Mouse (Mus musculus): Measurements from ENCODE around the gene Ppil1. TPM values are rescaled to one million over a fixed set of nuclear protein-coding genes. Genes with fewer than 3 reads are reported as not detected.
"Not testable (repeated sequence)": the region's sequence is repeated elsewhere in the genome, so short reads cannot be mapped to it uniquely, and the experiment has no call there.

Ppil1 gene
- total RNA-seq, 2 experiments from 2014 or later: 17.9 to 19.3 TPM

DNA sequence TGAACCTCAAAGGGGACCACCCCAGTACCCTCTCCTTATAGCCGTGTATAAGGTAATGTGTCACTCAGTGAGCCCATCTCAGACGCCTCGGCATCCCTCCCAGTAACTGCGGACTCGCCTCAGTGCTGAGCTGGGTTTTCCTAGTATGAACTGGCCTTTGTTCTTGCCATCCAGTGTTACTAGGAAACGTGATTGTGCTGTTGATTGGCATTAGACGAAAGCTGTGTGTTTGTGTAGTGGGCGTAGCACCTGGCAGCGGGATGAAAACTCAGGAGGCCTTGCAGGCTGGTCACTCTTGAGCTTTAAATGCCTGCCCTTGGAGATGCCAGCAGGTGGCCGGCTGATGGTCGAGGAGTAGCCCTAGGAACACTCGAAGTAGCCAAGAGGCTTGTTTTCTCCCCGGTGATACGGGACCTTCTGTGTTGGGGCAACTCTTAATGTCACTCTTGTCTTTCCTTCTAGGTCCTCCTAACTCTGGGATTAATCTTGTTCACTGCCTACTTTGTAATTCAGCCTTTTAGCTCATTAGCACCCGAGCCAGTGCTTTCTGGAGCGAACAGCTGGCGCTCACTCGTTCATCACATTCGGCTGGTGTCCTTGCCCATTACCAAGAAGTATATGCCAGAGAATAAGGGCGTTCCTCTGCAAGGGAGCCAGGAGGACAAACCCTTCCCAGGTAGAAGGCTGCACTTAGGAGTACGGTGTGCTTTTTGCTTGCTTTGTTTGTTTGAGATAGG, 18.4 kb upstream of the Ppil1 start:
- DNase-seq (ENCODE audit: low spot score in 2 of 2): no peak

GRCm38 (mm10) chr17:29281541-29281940, 17.6 kb upstream of the Ppil1 start:
- no peak for DNase-seq (ENCODE audit: low spot score in 2 of 2)

DNA sequence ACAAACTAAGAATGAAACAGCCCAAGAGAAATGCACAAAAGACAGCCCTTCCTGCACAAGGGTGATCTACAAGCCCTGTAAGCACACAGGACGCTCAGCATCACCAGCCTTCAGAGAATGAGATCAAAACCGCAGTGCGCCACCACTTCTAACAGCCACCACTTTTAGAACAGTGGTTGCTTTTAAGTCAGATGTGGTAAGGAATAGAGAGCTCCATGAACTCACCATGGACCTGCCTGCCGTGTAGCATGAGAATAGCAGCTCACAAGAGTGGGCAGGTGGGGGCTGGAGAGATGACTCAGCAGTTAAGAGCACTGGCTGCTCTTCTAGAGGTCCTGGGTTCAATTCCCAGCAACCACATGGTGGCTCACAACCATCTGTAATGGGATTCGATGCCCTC, 16.4 kb upstream of the Ppil1 start:
- no peak for DNase-seq (ENCODE audit: low spot score in 2 of 2)

- no peak for DNase-seq (ENCODE audit: low spot score in 2 of 2)
Observed at GRCm38 (mm10) chr17:29273889-29274288, 9.9 kb upstream of the Ppil1 start.

GRCm38 (mm10) chr17:29273156-29273555, 9.2 kb upstream of the Ppil1 start:
- DNase-seq (ENCODE audit: low spot score in 2 of 2): no peak

GRCm38 (mm10) chr17:29270148-29270698, 6.2 kb upstream of the Ppil1 start:
- no peak for DNase-seq (ENCODE audit: low spot score in 2 of 2)

- no peak for DNase-seq (ENCODE audit: low spot score in 2 of 2)
Observed at GRCm38 (mm10) chr17:29269349-29269706, 5.3 kb upstream of the Ppil1 start.

DNA sequence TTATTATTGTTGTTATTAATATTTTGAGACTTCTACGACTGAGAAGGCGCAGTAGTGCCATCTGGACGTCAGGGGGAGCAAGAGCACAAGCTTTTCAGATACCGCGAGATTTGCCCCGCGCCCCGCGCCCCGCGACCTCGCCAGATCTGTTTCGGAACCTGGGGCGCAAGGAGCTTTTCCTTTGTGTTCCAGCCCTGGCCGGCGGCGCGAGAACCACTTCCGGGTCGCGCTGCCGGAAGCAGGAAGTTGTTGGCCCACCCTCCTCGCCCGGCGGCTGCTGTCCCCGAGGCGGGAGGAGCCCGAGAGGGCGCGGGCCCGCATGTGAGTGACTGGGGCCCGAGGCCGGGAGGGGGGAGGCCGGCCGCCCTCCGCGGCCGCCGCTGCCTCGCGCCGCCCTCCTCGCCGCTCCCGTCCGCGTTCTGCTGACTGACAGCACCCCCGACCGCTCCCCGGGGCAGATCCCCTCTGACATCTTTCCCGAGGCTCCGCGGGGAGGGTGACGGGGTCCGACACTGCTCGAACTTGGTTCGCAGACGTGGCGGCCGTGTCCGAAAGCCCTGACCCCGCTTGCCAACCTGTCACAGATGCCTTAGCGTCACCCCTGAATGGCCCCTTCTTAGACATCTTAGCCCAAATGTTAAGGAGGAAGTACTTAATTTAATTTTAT, 4.8 kb upstream of the Ppil1 start, which contains the start of gene BC004004:
Gene BC004004, plus strand, starts transcription at position 107 of the 667 bp plus-strand sequence.
- peak; percentile 93 to 95 for DNase-seq (ENCODE audit: low spot score in 2 of 2)

GRCm38 (mm10) chr17:29267931-29268681, 4.1 kb upstream of the Ppil1 start:
- DNase-seq (ENCODE audit: low spot score in 2 of 2): no peak

- DNase-seq (ENCODE audit: low spot score in 2 of 2): not testable (repeated sequence)
Observed at GRCm38 (mm10) chr17:29267040-29267439, 3.1 kb upstream of the Ppil1 start.

DNA sequence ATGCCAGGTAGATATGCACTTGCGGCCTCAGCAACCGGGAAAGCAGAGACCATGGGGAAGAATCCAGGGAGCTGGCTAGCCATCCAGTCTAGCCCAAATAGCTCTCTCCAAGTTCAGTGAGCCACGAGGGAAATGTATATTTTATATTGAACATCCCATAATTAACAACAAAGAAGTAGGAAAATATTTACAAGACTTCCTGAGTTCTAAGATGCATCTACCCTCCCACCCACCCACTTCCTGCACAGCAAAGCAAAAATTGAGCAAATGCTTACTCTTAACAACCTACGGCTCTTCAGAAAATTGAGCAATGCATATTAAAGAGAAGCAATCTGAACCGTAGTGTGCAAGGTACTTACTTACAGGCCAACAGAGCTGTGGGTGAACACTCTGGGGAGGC, 774 bp upstream of the Ppil1 start:
- no peak for DNase-seq (ENCODE audit: low spot score in 2 of 2)

GRCm38 (mm10) chr17:29263417-29263816, 569 bp downstream of the Ppil1 start:
- DNase-seq (ENCODE audit: low spot score in 2 of 2): no peak

- DNase-seq (ENCODE audit: low spot score in 2 of 2): no peak
Observed at GRCm38 (mm10) chr17:29262259-29262649, 1.7 kb downstream of the Ppil1 start.

DNA sequence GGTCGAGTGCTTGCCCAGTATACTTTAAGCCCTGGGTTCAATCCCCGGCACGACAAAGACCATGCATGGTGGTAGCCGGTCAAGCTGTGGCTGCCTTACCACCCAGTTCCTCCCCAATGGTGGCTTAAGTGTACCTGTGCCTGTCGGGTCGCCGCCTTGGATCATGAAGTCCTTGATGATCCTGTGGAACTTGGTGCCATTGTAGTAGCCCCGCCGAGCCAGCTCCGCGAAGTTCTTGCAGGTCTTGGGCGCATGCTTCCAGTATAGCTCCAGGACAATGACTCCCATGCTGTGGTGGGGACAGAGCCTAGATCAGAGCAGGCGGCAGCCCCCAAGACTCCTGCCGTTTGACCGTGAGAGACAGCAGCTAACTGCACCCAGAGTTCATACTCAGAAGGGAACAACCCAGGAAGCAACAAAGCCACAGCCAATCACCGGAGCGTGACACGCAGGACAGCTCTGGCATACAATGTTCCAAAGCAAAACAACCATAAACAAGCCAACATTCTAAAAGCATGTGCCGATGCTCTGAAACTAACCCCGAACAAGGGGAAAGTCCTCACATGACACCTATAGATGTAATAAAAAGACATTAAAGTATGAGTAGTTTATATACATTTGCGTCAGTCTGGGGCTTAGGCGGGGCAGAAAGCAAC, 2.3 kb downstream of the Ppil1 start:
- no peak for DNase-seq (ENCODE audit: low spot score in 2 of 2)

- no peak for DNase-seq (ENCODE audit: low spot score in 2 of 2)
Observed at GRCm38 (mm10) chr17:29260501-29260900, 3.5 kb downstream of the Ppil1 start.

DNA sequence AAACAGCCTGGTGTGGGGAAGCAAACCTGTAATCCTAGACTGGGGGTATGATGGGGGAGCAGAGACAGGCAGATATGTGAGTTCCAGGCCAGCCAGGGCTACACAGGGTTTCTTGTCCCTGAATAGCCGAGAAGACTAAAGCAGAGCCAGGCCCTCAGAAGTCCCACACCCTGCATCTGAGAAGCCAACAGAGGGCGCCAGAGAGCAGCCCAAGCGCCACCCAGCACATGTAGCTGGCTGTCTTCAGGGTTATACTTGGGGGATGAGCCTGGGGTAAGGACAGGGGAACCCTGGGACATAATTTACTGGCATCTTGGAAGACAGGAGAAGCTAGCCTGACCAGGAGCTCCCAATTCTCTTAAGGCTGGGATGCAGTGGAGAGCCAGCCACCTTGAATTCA, 4.5 kb downstream of the Ppil1 start:
- DNase-seq (ENCODE audit: low spot score in 2 of 2): peak; percentile 82 to 84

- no peak for DNase-seq (ENCODE audit: low spot score in 2 of 2)
Observed at GRCm38 (mm10) chr17:29258921-29259320, 5.1 kb downstream of the Ppil1 start.

GRCm38 (mm10) chr17:29258025-29258558, 5.9 kb downstream of the Ppil1 start:
- no peak for DNase-seq (ENCODE audit: low spot score in 2 of 2)

DNA sequence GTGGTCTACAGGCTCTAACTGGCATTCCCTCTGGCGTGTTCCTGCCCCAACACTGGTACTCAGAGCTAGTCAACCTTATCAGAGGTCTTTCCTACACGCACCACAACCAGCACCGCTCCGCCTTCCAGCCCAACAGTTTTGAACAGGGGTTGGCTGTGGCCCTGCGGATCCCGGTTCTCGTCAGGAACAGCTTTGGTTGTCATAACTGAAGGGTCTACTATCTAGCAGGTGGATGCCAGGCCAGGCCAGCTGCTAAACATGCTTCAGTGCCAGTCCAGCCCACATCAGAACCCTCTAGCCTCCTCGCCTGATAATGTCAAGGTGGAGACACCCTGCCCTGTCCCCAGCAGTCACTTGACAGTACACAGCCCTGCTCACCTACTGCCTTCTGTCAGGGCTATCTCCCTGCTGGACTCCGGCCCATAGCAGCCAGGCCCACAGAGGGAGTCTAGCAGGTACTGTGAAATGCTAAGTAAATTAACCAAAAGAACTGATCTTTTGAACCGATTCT, 6.9 kb downstream of the Ppil1 start:
- DNase-seq (ENCODE audit: low spot score in 2 of 2): no peak

DNA sequence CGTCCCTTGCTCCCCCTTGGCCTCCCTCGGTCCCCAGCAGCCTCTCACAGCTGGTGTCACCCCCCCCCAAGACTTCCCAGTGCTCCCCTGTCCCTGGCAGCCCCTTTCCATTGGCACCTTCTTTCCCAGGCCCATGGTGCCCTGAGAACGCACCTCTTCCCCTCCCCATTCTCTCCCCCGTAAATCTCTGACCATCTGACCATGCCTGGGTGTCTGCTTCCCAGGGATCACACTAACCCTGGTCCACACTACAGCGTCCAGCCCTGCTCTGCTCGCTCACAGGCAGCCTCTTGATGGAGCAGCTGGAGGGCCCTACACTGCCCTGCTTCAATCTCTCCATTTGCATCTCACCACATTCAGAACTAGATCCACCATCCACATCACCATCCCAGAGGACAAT, 7.5 kb downstream of the Ppil1 start:
- DNase-seq (ENCODE audit: low spot score in 2 of 2): no peak

- DNase-seq (ENCODE audit: low spot score in 2 of 2): not testable (repeated sequence)
Observed at GRCm38 (mm10) chr17:29254784-29255183, 9.2 kb downstream of the Ppil1 start.
